Mouse (Mus musculus): ENCODE results near the gene Mad1l1. TPM values are rescaled to one million over a fixed set of nuclear protein-coding genes. Genes with fewer than 3 reads are reported as not detected.
"Not testable (repeated sequence)": the region's sequence is repeated elsewhere in the genome, so short reads cannot be mapped to it uniquely, and the experiment has no call there.

Gene Mad1l1
- polyA plus RNA-seq, 1 experiment from 2014 or later = 34.7 TPM

GRCm38 (mm10) chr5:140013652-140014051, 307.7 kb downstream of the Mad1l1 start:
- ATAC-seq = no peak
- no peaks in the 10 kb centered on the region for H3K9me3 ChIP-seq
- H3K4me2 ChIP-seq (replicated peaks) = no peak overlapping the region
- 78% methylated on average over 5 of the region's 5 CpGs for WGBS
- no peak overlapping the region for H3K9ac ChIP-seq
- no peak overlapping the region for H3K4me3 ChIP-seq (replicated peaks)
- no peak overlapping the region for H3K27ac ChIP-seq
- no peaks in the 10 kb centered on the region for H3K36me3 ChIP-seq
- no peaks in the 10 kb centered on the region for H3K27me3 ChIP-seq (replicated peaks)
- H3K4me1 ChIP-seq (replicated peaks) = no peaks in the 10 kb centered on the region

- Histone ChIP-seq H3K9ac (no peak overlapping the region), H3K36me3 (no peaks in the 10 kb centered on the region), H3K9me3 (no peaks in the 10 kb centered on the region), H3K4me1 (replicated peaks) (no peaks in the 10 kb centered on the region), H3K27me3 (replicated peaks) (no peaks in the 10 kb centered on the region), H3K4me2 (replicated peaks) (no peak overlapping the region), H3K27ac (no peak overlapping the region), H3K4me3 (replicated peaks) (no peak overlapping the region)
- 80% methylated on average over 12 of the region's 12 CpGs for WGBS
- ATAC-seq = peak; percentile 56; the same call in 1 of the 2 replicates
These were observed 308.9 kb downstream of the Mad1l1 start for GRCm38 (mm10) chr5:140012286-140012967.

- no peak for ATAC-seq
- Histone ChIP-seq H3K36me3 (no peaks in the 10 kb centered on the region), H3K4me2 (replicated peaks) (no peak overlapping the region), H3K27ac (no peak overlapping the region), H3K27me3 (replicated peaks) (no peaks in the 10 kb centered on the region), H3K9me3 (no peaks in the 10 kb centered on the region), H3K9ac (no peak overlapping the region), H3K4me1 (replicated peaks) (no peaks in the 10 kb centered on the region), H3K4me3 (replicated peaks) (no peak overlapping the region)
- 77% methylated on average over 3 of the region's 3 CpGs for WGBS
These were observed 310.9 kb downstream of the Mad1l1 start for GRCm38 (mm10) chr5:140010405-140010804.

- no peaks in the 10 kb centered on the region for H3K27me3 ChIP-seq (replicated peaks)
- no peaks in the 10 kb centered on the region for H3K36me3 ChIP-seq
- ATAC-seq = no peak
- WGBS = 78% methylated on average over 7 of the region's 7 CpGs
- H3K9me3 ChIP-seq = no peaks in the 10 kb centered on the region
- H3K4me3 ChIP-seq (replicated peaks) = no peak overlapping the region
- no peak overlapping the region for H3K27ac ChIP-seq
- H3K4me1 ChIP-seq (replicated peaks) = no peaks in the 10 kb centered on the region
- H3K9ac ChIP-seq = no peak overlapping the region
- H3K4me2 ChIP-seq (replicated peaks) = no peak overlapping the region
These were observed 312.2 kb downstream of the Mad1l1 start for GRCm38 (mm10) chr5:140009083-140009655.

GRCm38 (mm10) chr5:140008523-140008806, 312.9 kb downstream of the Mad1l1 start:
- Histone ChIP-seq H3K9me3 (no peaks in the 10 kb centered on the region), H3K36me3 (no peaks in the 10 kb centered on the region), H3K4me2 (replicated peaks) (no peak overlapping the region), H3K4me1 (replicated peaks) (no peaks in the 10 kb centered on the region), H3K27ac (no peak overlapping the region), H3K4me3 (replicated peaks) (no peak overlapping the region), H3K9ac (no peak overlapping the region), H3K27me3 (replicated peaks) (no peaks in the 10 kb centered on the region)
- no peak for ATAC-seq
- 74% methylated on average over 5 of the region's 5 CpGs for WGBS

GRCm38 (mm10) chr5:140007656-140008522, 313.5 kb downstream of the Mad1l1 start:
- H3K9me3 ChIP-seq = no peaks in the 10 kb centered on the region
- 52% methylated on average over 9 of the region's 9 CpGs for WGBS
- no peaks in the 10 kb centered on the region for H3K4me1 ChIP-seq (replicated peaks)
- no peak for ATAC-seq
- no peak overlapping the region for H3K27ac ChIP-seq
- no peaks in the 10 kb centered on the region for H3K36me3 ChIP-seq
- H3K4me2 ChIP-seq (replicated peaks) = no peak overlapping the region
- no peaks in the 10 kb centered on the region for H3K27me3 ChIP-seq (replicated peaks)
- no peak overlapping the region for H3K4me3 ChIP-seq (replicated peaks)
- H3K9ac ChIP-seq = no peak overlapping the region

GRCm38 (mm10) chr5:140006861-140007260, 314.5 kb downstream of the Mad1l1 start:
- no peaks in the 10 kb centered on the region for H3K27me3 ChIP-seq (replicated peaks)
- H3K4me3 ChIP-seq (replicated peaks) = no peak overlapping the region
- no peak overlapping the region for H3K4me2 ChIP-seq (replicated peaks)
- no peaks in the 10 kb centered on the region for H3K9me3 ChIP-seq
- ATAC-seq = no peak
- H3K27ac ChIP-seq = no peak overlapping the region
- H3K9ac ChIP-seq = no peak overlapping the region
- H3K4me1 ChIP-seq (replicated peaks) = no peaks in the 10 kb centered on the region
- no peaks in the 10 kb centered on the region for H3K36me3 ChIP-seq
- WGBS = 53% methylated on average over 8 of the region's 8 CpGs

- no peak overlapping the region for H3K9ac ChIP-seq
- no peaks in the 10 kb centered on the region for H3K9me3 ChIP-seq
- H3K27ac ChIP-seq = no peak overlapping the region
- WGBS = 72% methylated on average over 3 of the region's 3 CpGs
- H3K4me2 ChIP-seq (replicated peaks) = no peak overlapping the region
- H3K4me1 ChIP-seq (replicated peaks) = no peaks in the 10 kb centered on the region
- H3K4me3 ChIP-seq (replicated peaks) = no peak overlapping the region
- H3K36me3 ChIP-seq = no peaks in the 10 kb centered on the region
- no peak for ATAC-seq
- no peaks in the 10 kb centered on the region for H3K27me3 ChIP-seq (replicated peaks)
These were observed 318.8 kb downstream of the Mad1l1 start for GRCm38 (mm10) chr5:140002541-140002940.

GRCm38 (mm10) chr5:139998916-139999315, 322.4 kb downstream of the Mad1l1 start:
- WGBS = 15% methylated on average over 6 of the region's 6 CpGs

GRCm38 (mm10) chr5:139998321-139998720, 323.0 kb downstream of the Mad1l1 start:
- not testable (repeated sequence) for H3K27ac ChIP-seq; H3K4me3 ChIP-seq (replicated peaks); H3K9ac ChIP-seq; H3K36me3 ChIP-seq; H3K4me2 ChIP-seq (replicated peaks); H3K27me3 ChIP-seq (replicated peaks); H3K9me3 ChIP-seq; H3K4me1 ChIP-seq (replicated peaks)
- ATAC-seq = 0 out of 2 replicates have a peak, but pooled peaks have one; percentile 3
- WGBS = 58% methylated on average over 12 of the region's 12 CpGs

More at GRCm38 (mm10) chr5:139998916-139999315, 322.4 kb downstream of the Mad1l1 start:
- Histone ChIP-seq H3K36me3 (no peaks in the 10 kb centered on the region), H3K27me3 (replicated peaks) (no peaks in the 10 kb centered on the region), H3K9ac (no peak overlapping the region), H3K27ac (no peak overlapping the region), H3K9me3 (no peaks in the 10 kb centered on the region), H3K4me2 (replicated peaks) (no peak overlapping the region), H3K4me3 (replicated peaks) (no peak overlapping the region), H3K4me1 (replicated peaks) (no peaks in the 10 kb centered on the region)
- no peak for ATAC-seq

GRCm38 (mm10) chr5:139991531-139991930, 329.8 kb downstream of the Mad1l1 start:
- WGBS = 90% methylated on average over 3 of the region's 3 CpGs
- Histone ChIP-seq H3K4me2 (replicated peaks) (no peak overlapping the region), H3K9ac (no peak overlapping the region), H3K27ac (no peak overlapping the region), H3K4me1 (replicated peaks) (no peaks in the 10 kb centered on the region), H3K9me3 (no peaks in the 10 kb centered on the region), H3K27me3 (replicated peaks) (no peaks in the 10 kb centered on the region), H3K36me3 (no peaks in the 10 kb centered on the region), H3K4me3 (replicated peaks) (no peak overlapping the region)
- ATAC-seq = no peak

- no peaks in the 10 kb centered on the region for H3K9me3 ChIP-seq
- no peaks in the 10 kb centered on the region for H3K4me1 ChIP-seq (replicated peaks)
- H3K27ac ChIP-seq = no peak overlapping the region
- no peak overlapping the region; the same call in 1 of the 2 replicates for H3K4me2 ChIP-seq (replicated peaks)
- H3K36me3 ChIP-seq = no peaks in the 10 kb centered on the region
- WGBS = 39% methylated on average over 18 of the region's 18 CpGs
- H3K27me3 ChIP-seq (replicated peaks) = no peaks in the 10 kb centered on the region
- peak; percentile 58 for ATAC-seq
- no peak overlapping the region for H3K4me3 ChIP-seq (replicated peaks)
- no peak overlapping the region for H3K9ac ChIP-seq
These were observed 336.1 kb downstream of the Mad1l1 start for GRCm38 (mm10) chr5:139985073-139985746.
